Mouse (Mus musculus) frontal cortex, adult 2 months (tissue): ENCODE results near the gene Olfr1361. TPM values are rescaled to one million over a fixed set of nuclear protein-coding genes. Genes with fewer than 3 reads are reported as not detected.

Experiments
- DNase-seq, 2 experiments: peaks; one replicate each; pipeline ENCODE4 v3.0.0; 2022; ENCODE audit warnings: low spot score in 1 of 2; ENCODE audit errors: extremely low spot score in 1 of 2
- polyA plus RNA-seq: library from polyadenylated mRNA; depleted of rRNA; stranded (reverse); fragments of >200 nt; gene quantifications from 2 replicates; pipeline ENCODE4 v1.2.3, GENCODE M21; 2012; rRNA removed

Gene Olfr1361
- polyA plus RNA-seq, result not detected in 2 replicates

- DNase-seq, result no peak
Measured at GRCm38 (mm10) chr13:21663286-21663685, at the start of gene Olfr1361. TSS of gene Olfr1361 (minus strand) at chr13:21663386.

- no peak for DNase-seq
Measured at GRCm38 (mm10) chr13:21711698-21712097, 48.5 kb upstream of the Olfr1361 start.

- peak; percentile 69 to 93 for DNase-seq
Measured at GRCm38 (mm10) chr13:21710821-21711525, 47.8 kb upstream of the Olfr1361 start.

- DNase-seq, result peak; percentile 73 to 95
Measured at GRCm38 (mm10) chr13:21710031-21710711, 47.0 kb upstream of the Olfr1361 start.

- DNase-seq, result no peak
Measured at GRCm38 (mm10) chr13:21706669-21707068, 43.5 kb upstream of the Olfr1361 start.

- DNase-seq, result no peak
Measured at GRCm38 (mm10) chr13:21697811-21698210, 34.6 kb upstream of the Olfr1361 start, which contains the start of gene Olfr1359. TSS of gene Olfr1359 (plus strand) at chr13:21698111.

GRCm38 (mm10) chr13:21677305-21677704, 14.1 kb upstream of the Olfr1361 start, which contains the start of gene Olfr1360:
TSS of gene Olfr1360 (minus strand) at chr13:21677405.
- no peak for DNase-seq

- no peak for DNase-seq
Measured at GRCm38 (mm10) chr13:21642418-21642817, 20.8 kb downstream of the Olfr1361 start, which contains the start of gene Olfr11. TSS of gene Olfr11 (minus strand) at chr13:21642518.

- no peak for DNase-seq
Measured at GRCm38 (mm10) chr13:21613922-21614321, 49.3 kb downstream of the Olfr1361 start, which contains the start of gene Olfr1362. TSS of gene Olfr1362 (minus strand) at chr13:21614022.

Other genes with a start within 250 kb of the Olfr1361 start
- gene Pgbd1, start 222.3 kb downstream of the Olfr1361 start, polyA plus RNA-seq, result 2.5 and 3.1 TPM in 2 replicates
- 61.5 and 66.1 TPM in 2 replicates for gene Zscan26, start 209.7 kb downstream of the Olfr1361 start, polyA plus RNA-seq
- 0.42 and 0.59 TPM in 2 replicates for gene Nkapl, start 194.9 kb downstream of the Olfr1361 start, polyA plus RNA-seq
- 3.7 and 4.8 TPM in 2 replicates for gene Zkscan4, start 184.5 kb downstream of the Olfr1361 start, polyA plus RNA-seq
- not detected in 2 replicates for gene Gm10065, start 183.9 kb downstream of the Olfr1361 start, polyA plus RNA-seq
- gene AK157302, start 168.2 kb downstream of the Olfr1361 start, polyA plus RNA-seq, result 1.6 and 1.9 TPM in 2 replicates
- gene Gm11273, start 162.0 kb downstream of the Olfr1361 start, polyA plus RNA-seq, result 15.3 and 32.5 TPM in 2 replicates
- gene Zkscan8, start 132.3 kb downstream of the Olfr1361 start, polyA plus RNA-seq, result 7.9 and 8.6 TPM in 2 replicates
- not detected in 2 replicates for gene Olfr1366, start 120.6 kb downstream of the Olfr1361 start, polyA plus RNA-seq
- gene Olfr1535, start 103.5 kb downstream of the Olfr1361 start, polyA plus RNA-seq, result not detected in 2 replicates
- gene Olfr1364, start 81.6 kb downstream of the Olfr1361 start, polyA plus RNA-seq, result 0.29 TPM in 1 of 2 replicates, not detected in the other
- gene Olfr1362, start 49.4 kb downstream of the Olfr1361 start, polyA plus RNA-seq, result not detected in 2 replicates
- not detected in 2 replicates for gene Olfr11, start 20.9 kb downstream of the Olfr1361 start, polyA plus RNA-seq
- not detected in 2 replicates for gene Olfr1360, start 14.0 kb upstream of the Olfr1361 start, polyA plus RNA-seq
- not detected in 2 replicates for gene Olfr1359, start 34.7 kb upstream of the Olfr1361 start, polyA plus RNA-seq
- not detected in 2 replicates for gene Hist1h2bl, start 52.8 kb upstream of the Olfr1361 start, polyA plus RNA-seq
- gene Hist1h2ai, start 53.0 kb upstream of the Olfr1361 start, polyA plus RNA-seq, result 1.2 and 1.5 TPM in 2 replicates
- 1.8 TPM in 2 replicates for gene Hist1h3h, start 54.3 kb upstream of the Olfr1361 start, polyA plus RNA-seq
- gene Hist1h2bm, start 58.7 kb upstream of the Olfr1361 start, polyA plus RNA-seq, result 0.52 and 0.80 TPM in 2 replicates
- 3.3 and 4.1 TPM in 2 replicates for gene Hist1h4j, start 71.7 kb upstream of the Olfr1361 start, polyA plus RNA-seq
- 12.6 and 16.6 TPM in 2 replicates for gene Hist1h4k, start 87.1 kb upstream of the Olfr1361 start, polyA plus RNA-seq
- 1.1 and 1.7 TPM in 2 replicates for gene Hist1h2ak, start 90.4 kb upstream of the Olfr1361 start, polyA plus RNA-seq
- 0.82 and 1.9 TPM in 2 replicates for gene Hist1h2bn, start 90.7 kb upstream of the Olfr1361 start, polyA plus RNA-seq
- gene Hist1h1b, start 117.2 kb upstream of the Olfr1361 start, polyA plus RNA-seq, result 0.18 and 0.71 TPM in 2 replicates
- gene Hist1h3i, start 120.0 kb upstream of the Olfr1361 start, polyA plus RNA-seq, result 3.1 and 4.5 TPM in 2 replicates
- gene Hist1h2an, start 123.8 kb upstream of the Olfr1361 start, polyA plus RNA-seq, result not detected in 2 replicates
- gene Hist1h2bp, start 124.1 kb upstream of the Olfr1361 start, polyA plus RNA-seq, result 0.32 and 0.57 TPM in 2 replicates
- 1.5 and 1.9 TPM in 2 replicates for gene Hist1h2bq, start 146.8 kb upstream of the Olfr1361 start, polyA plus RNA-seq
- not detected in 2 replicates for gene Hist1h2ao, start 147.1 kb upstream of the Olfr1361 start, polyA plus RNA-seq
- not detected in 2 replicates for gene Hist1h4m, start 148.4 kb upstream of the Olfr1361 start, polyA plus RNA-seq
- 12.0 and 12.7 TPM in 2 replicates for gene Hist1h4n, start 168.8 kb upstream of the Olfr1361 start, polyA plus RNA-seq
- gene Hist1h2ap, start 170.1 kb upstream of the Olfr1361 start, polyA plus RNA-seq, result 3.5 and 3.9 TPM in 2 replicates
- gene Hist1h2br, start 170.4 kb upstream of the Olfr1361 start, polyA plus RNA-seq, result 0.21 and 0.96 TPM in 2 replicates